Mouse (Mus musculus): ENCODE measurements around the gene Igsf1. TPM values are rescaled to one million over a fixed set of nuclear protein-coding genes. Genes with fewer than 3 reads are reported as not detected.

Igsf1 gene
- 1 to 10 TPM in 1 of 2 experiments, under 1 TPM in 1; 0.57 to 2.0 TPM for total RNA-seq (2021)
- long read RNA-seq, experiment 1: 0 reads
- long read RNA-seq, experiment 2: 0 reads

GRCm38 (mm10) chrX:49797213-49798019, at the start of gene Igsf1:
Igsf1 (minus strand) TSS chrX:49797749.
- no peak for DNase-seq (ENCODE audit: low spot score)

GRCm38 (mm10) chrX:49770828-49771227, 26.7 kb downstream of the Igsf1 start:
- DNase-seq (ENCODE audit: low spot score): no peak

GRCm38 (mm10) chrX:49745192-49745591, 52.4 kb downstream of the Igsf1 start:
- no peak for DNase-seq (ENCODE audit: low spot score)

- DNase-seq (ENCODE audit: low spot score): no peak
These were observed 62.6 kb downstream of the Igsf1 start, which contains the start of gene Olfr1321 for GRCm38 (mm10) chrX:49734959-49735358. Olfr1321 (minus strand) TSS chrX:49735059.

Other genes starting within 250 kb of the Igsf1 start
- not detected for gene Olfr1320, start 125.4 kb downstream of the Igsf1 start, total RNA-seq (2021)
- not detected for gene Olfr1321, start 62.7 kb downstream of the Igsf1 start, total RNA-seq (2021)
- gene Olfr1322, start 93.7 kb upstream of the Igsf1 start, total RNA-seq (2021): not detected
- not detected for gene Olfr1323, start 221.6 kb upstream of the Igsf1 start, total RNA-seq (2021)

Data from gastrocnemius, adult 18-20 months (tissue).